In the genomic region with DNA sequence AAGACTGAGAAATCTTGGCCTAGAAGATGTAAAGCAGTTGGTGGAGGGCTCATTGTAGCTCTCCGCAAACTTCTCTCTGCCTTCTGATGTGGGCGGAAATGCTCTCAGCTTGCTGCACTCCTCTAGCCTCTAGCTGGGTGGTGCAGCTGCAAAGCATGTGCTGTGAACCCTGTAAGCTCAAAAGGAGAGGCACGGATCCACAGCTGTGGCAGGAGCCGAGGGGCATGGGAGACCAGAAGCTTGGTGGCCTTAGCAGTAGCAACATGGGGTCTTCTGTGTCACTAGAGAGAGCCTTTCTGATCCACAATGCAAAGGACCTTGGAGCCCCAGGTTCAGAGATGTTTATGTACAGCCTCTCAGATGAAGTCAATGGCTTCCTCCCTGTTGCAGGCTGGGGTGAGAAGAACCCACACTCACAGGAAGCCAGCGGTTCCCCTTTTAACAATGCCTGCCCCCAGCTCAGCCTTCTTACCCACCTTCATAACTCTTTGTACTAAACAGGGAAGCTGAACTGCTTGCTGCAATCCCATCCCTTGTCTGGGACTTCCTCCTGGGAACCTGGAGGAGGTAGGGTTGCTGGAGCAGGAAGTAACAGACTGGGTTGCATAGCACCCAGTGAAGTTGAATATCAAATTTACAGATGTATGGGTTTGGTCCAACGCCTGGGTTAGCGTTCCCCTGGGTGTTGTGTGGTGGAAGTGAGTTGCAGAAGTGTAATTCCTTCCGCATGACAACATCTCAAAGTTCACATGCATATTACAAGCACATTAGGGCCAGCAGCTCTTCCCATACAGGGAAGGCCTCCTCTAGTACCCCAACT, we compare ENCODE assay signal across 9 mouse cellular contexts. TPM values are rescaled to one million over a fixed set of nuclear protein-coding genes. Genes with fewer than 3 reads are reported as not detected.
A peak's percentile ranks its signal among the peaks of the same experiment; 100 is the strongest.
DNase-seq lines count a peak whose midpoint lies in the region; ATAC-seq and TF ChIP-seq lines count a peak whose summit lies in the region.
"Had no signal": no experiment of that assay in that cellular context is flagged by ENCODE, and none has a peak within 500 bp of the region (broad histone marks: within the 10 kb centered on the region; RNA-seq: fewer than 3 reads in every experiment).

No protein-coding gene starts in this region.

- H3K4me2 ChIP-seq in kidney, embryonic 16.5 days (replicated peaks; ENCODE audit: low read depth, low read length), result no peak overlapping the region
- H3K4me2 ChIP-seq in forebrain, postnatal 0 days (ENCODE audit: low read depth), result no peak overlapping the region

- no peaks in the 10 kb centered on the region for H3K36me3 ChIP-seq in kidney, embryonic 16.5 days (ENCODE audit: insufficient read depth, low read length)
- no peaks in the 10 kb centered on the region for H3K36me3 ChIP-seq in forebrain, postnatal 0 days (ENCODE audit: insufficient read depth)

- WGBS in kidney, embryonic 16.5 days, result 75% methylated on average over 8 of the region's 8 CpGs
- WGBS in forebrain, postnatal 0 days, result 83% methylated on average over 8 of the region's 8 CpGs

- no peak overlapping the region for H3K9ac ChIP-seq in kidney, embryonic 16.5 days (replicated peaks; ENCODE audit: low read length)
- no peak overlapping the region for H3K9ac ChIP-seq in forebrain, postnatal 0 days

- no peak overlapping the region for H3K4me3 ChIP-seq in brown adipose tissue, adult 24 weeks (ENCODE audit: insufficient read depth, low read depth, low read length)
- no peak overlapping the region for H3K4me3 ChIP-seq in kidney, embryonic 16.5 days (ENCODE audit: low read length)
- H3K4me3 ChIP-seq in forebrain, postnatal 0 days (ENCODE audit: low read depth, low read length), result no peak overlapping the region

- no peaks in the 10 kb centered on the region for H3K27me3 ChIP-seq in kidney, embryonic 16.5 days (ENCODE audit: insufficient read depth, low read length)
- no peaks in the 10 kb centered on the region for H3K27me3 ChIP-seq in forebrain, postnatal 0 days (ENCODE audit: insufficient read depth, low read length)

- TF ChIP-seq CTCF in forebrain, postnatal 0 days (IDR thresholded peaks at IDR 0.05; ENCODE audit: low read depth), result no peak

- peak overlapping the region; percentile 45; the same call in 1 of the 2 replicates for H3K27ac ChIP-seq in brown adipose tissue, adult 24 weeks (replicated peaks; ENCODE audit: low read depth, low read length)
- H3K27ac ChIP-seq in kidney, embryonic 16.5 days (ENCODE audit: low read length), result no peak overlapping the region
- no peak overlapping the region for H3K27ac ChIP-seq in forebrain, postnatal 0 days (ENCODE audit: low read depth, low read length)

- peak; percentile 27 for DNase-seq in gastrocnemius, postnatal 25 days
- DNase-seq in gastrocnemius, adult 18-20 months (ENCODE audit: low spot score), result no peak
- peak; percentile 58 to 64 for DNase-seq in lung, postnatal 4 days
- DNase-seq in thymus, postnatal 14 days, result peak; percentile 90
- no peak for DNase-seq in adipocyte (ENCODE audit: low spot score)
- no peak for DNase-seq in forebrain, postnatal 0 days

- H3K9me3 ChIP-seq in kidney, embryonic 16.5 days (ENCODE audit: low read length), result no peaks in the 10 kb centered on the region
- no peaks in the 10 kb centered on the region for H3K9me3 ChIP-seq in forebrain, postnatal 0 days (ENCODE audit: low read length)

- ATAC-seq in kidney, embryonic 16.5 days (ENCODE audit: low FRiP score, low TSS enrichment), result peak; percentile 67; the same call in 1 of the 2 replicates
- no peak for ATAC-seq in forebrain, postnatal 0 days
- ATAC-seq: Patski had no signal

- H3K4me1 ChIP-seq in brown adipose tissue, adult 24 weeks (ENCODE audit: control insufficient read depth, insufficient read depth, insufficient read length, low read length), result no peaks in the 10 kb centered on the region
- H3K4me1 ChIP-seq in kidney, embryonic 16.5 days (ENCODE audit: insufficient read depth, low read length), result no peaks in the 10 kb centered on the region
- H3K4me1 ChIP-seq in forebrain, postnatal 0 days (ENCODE audit: insufficient read depth), result no peaks in the 10 kb centered on the region

RNA-seq across cellular contexts. Expression of a gene that starts 16.4 kb away (rescaled TPM):
- total RNA-seq in gastrocnemius, postnatal 25 days (2021), result 1 to 10 TPM; 1.4 to 2.6 TPM
- 1 to 10 TPM in 1 of 2 experiments, under 1 TPM in 1; 0.62 to 1.4 TPM for total RNA-seq in gastrocnemius, adult 18-20 months (2021)
- 4.7 and 6.1 TPM in 2 replicates for polyA plus RNA-seq in brown adipose tissue, adult 24 weeks (2012; ENCODE audit: insufficient read depth, insufficient read length, missing spikeins)
- 5.0 and 5.6 TPM in 2 replicates for polyA plus RNA-seq in kidney, embryonic 16.5 days (2015; fragmentation: Nextera tagmentation; extraction: Ambion mirVana)
- 1.7 and 2.5 TPM in 2 replicates for total RNA-seq in forebrain, postnatal 0 days (2014; rRNA removed)
- 0.63 and 1.1 TPM in 2 replicates for polyA plus RNA-seq in forebrain, postnatal 0 days (2015; fragmentation: Nextera tagmentation; extraction: Ambion mirVana)

Comparison
In these comparisons a context has a peak if more than half of its experiments do, and no peak if none do; other contexts are left out.
1. DNase-seq: peak in gastrocnemius, postnatal 25 days (single experiment), lung, postnatal 4 days (2 of 2) and thymus, postnatal 14 days (single experiment); none in gastrocnemius, adult 18-20 months (single experiment), adipocyte (single experiment) and forebrain, postnatal 0 days (single experiment).